Mouse (Mus musculus): Measurements from ENCODE around the gene Gal3st1. TPM values are rescaled to one million over a fixed set of nuclear protein-coding genes. Genes with fewer than 3 reads are reported as not detected.

The Gal3st1 gene
- polyA plus RNA-seq, 1 experiment from 2014 or later: 0.17 TPM

DNA sequence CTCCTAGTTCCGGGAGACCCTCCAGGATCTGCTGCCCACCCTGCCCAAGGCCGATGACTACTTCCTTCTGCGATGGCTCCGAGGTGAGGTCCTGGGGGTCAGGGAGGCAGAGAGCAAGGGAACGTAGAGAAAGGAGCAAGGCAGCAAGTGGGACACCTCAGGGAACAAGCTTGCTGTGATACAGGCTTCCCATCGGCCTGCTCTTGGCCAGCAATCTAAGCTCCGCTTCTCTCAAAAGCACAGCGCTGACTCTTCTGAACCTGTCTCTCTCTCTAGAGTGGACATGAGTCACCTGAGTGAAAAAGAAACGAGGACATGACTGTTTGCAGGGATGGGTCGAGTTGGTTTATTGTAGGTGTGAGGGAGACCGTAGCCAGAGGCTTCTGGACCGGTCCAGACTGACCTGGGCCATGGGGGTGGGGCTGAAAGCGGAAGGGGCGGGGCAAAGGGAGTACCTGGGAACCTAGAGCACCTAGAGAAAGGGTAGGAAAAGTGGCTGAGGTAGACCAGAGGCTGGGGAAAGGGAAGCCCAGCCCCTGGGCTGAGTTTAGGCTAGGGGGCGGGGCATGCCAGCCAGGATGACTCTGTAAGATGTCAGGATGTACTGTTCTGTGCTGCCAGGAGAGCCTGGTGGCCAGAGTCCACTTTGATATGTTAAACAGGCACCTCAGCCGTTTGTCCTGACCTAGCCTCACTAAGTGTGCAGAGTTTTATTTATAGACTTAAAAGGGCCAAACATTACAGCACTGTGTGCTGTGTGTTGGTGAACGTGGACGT lies 51.9 kb downstream of the Gal3st1 start:
- H3K4me1 ChIP-seq: peaks cover 12% of the 10 kb centered on the region
- no peak overlapping the region for H3K9ac ChIP-seq
- H3K27ac ChIP-seq (replicated peaks): no peak overlapping the region
- H3K4me3 ChIP-seq: no peak overlapping the region
- peaks cover 29% of the 10 kb centered on the region for H3K27me3 ChIP-seq (replicated peaks)
- H3K36me3 ChIP-seq: no peaks in the 10 kb centered on the region
- H3K9me3 ChIP-seq: no peaks in the 10 kb centered on the region
- ATAC-seq (ENCODE audit: extremely low read depth, insufficient number of reproducible peaks, low FRiP score, low TSS enrichment): no peak
- no peak overlapping the region for H3K4me2 ChIP-seq
- 59% methylated on average over 18 of the region's 18 CpGs for WGBS

DNA sequence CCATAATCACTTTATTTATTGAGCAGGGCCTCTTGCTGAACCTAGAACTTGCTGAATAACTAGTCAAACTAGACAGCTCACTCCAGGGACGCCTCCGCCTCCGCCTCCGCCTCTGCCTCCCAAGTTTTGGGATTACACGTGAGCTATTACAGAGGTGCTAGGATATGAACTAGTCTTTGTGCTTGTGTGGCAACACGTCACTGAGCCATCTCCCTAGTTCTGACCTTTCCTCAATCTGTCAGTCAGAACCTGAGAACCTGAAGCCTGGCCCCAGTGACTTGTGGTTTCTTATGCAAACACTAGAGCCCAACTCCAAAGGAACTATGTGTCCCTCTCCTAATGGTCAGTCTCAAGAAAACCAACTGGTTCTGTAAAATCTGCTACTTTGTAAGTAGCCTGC lies 52.5 kb downstream of the Gal3st1 start:
- 78% methylated on average over 6 of the region's 6 CpGs for WGBS
- no peak overlapping the region for H3K4me2 ChIP-seq
- no peak overlapping the region for H3K9ac ChIP-seq
- no peak overlapping the region for H3K27ac ChIP-seq (replicated peaks)
- no peak for ATAC-seq (ENCODE audit: extremely low read depth, insufficient number of reproducible peaks, low FRiP score, low TSS enrichment)
- peaks cover 27% of the 10 kb centered on the region for H3K27me3 ChIP-seq (replicated peaks)
- no peak overlapping the region for H3K4me3 ChIP-seq
- H3K36me3 ChIP-seq: no peaks in the 10 kb centered on the region
- H3K9me3 ChIP-seq: no peaks in the 10 kb centered on the region
- peaks cover 12% of the 10 kb centered on the region for H3K4me1 ChIP-seq

DNA sequence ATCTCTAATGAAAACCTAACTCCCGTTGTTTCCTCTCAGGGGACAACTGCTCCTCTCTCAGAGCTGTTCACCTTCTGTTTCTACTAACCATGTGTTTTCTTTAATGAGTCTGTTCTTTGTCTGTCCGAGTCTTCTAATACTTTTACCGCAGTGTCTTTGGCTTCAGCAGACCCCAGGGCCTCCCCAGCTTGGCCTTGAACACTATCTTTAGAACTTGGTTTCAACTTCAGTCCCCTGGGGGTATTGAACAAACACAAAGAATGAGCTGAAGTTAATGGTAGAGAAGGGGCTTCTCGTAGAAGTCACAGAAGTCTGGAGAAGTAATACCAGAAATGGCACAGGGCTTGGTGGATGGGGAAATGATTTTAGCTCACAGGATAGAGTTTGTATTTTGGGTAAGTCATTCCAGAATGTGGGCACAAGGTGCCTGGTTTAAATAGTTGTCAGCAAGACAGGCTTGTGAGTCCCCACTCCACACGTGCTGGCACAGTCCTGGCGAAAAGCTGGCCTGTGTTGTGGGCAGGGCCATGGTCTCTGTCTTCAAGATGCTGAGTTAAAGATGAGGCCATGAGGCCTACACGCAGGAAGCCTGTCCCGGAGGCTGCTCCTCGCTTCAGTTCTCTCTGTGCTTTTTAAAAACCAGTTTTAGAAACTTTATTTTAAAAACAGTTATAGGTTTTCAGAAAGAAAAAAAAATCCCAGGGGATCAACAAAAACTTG lies 53.1 kb downstream of the Gal3st1 start:
- Histone ChIP-seq H3K4me1 (peaks cover 11% of the 10 kb centered on the region), H3K4me2 (no peak overlapping the region), H3K27me3 (replicated peaks) (peaks cover 21% of the 10 kb centered on the region), H3K9me3 (no peaks in the 10 kb centered on the region), H3K4me3 (no peak overlapping the region), H3K9ac (no peak overlapping the region), H3K27ac (replicated peaks) (no peak overlapping the region), H3K36me3 (no peaks in the 10 kb centered on the region)
- ATAC-seq (ENCODE audit: extremely low read depth, insufficient number of reproducible peaks, low FRiP score, low TSS enrichment): no peak
- 59% methylated on average over 9 of the region's 9 CpGs for WGBS

DNA sequence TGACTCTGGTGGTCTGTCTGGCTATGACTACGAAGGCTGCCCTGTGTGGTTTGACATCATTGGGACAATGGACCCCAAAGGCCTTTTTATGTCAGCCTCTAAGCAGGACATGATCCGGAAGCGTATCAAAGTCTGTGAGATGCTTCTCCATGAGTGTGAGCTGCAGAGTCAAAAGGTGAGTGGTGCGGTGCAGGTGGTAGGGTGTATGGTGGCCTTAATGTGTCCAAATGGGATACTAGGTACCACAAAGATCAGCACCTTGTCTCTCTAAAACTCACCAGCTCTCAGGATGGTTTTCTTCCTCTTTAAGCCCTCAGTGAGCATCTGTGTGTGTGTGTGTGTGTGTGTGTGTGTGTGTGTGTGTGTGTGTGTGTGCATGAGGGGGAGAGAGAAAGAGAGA lies 56.5 kb downstream of the Gal3st1 start:
- Histone ChIP-seq H3K27ac (replicated peaks) (no peak overlapping the region), H3K9ac (no peak overlapping the region), H3K27me3 (replicated peaks) (0 out of 2 replicates have a peak, but pooled peaks cover 2% of the 10 kb centered on the region), H3K4me1 (peaks cover 8% of the 10 kb centered on the region; the same call in 1 of the 2 replicates), H3K4me3 (no peak overlapping the region), H3K36me3 (no peaks in the 10 kb centered on the region), H3K4me2 (no peak overlapping the region), H3K9me3 (no peaks in the 10 kb centered on the region)
- no peak for ATAC-seq (ENCODE audit: extremely low read depth, insufficient number of reproducible peaks, low FRiP score, low TSS enrichment)
- WGBS: 84% methylated on average over 4 of the region's 4 CpGs

DNA sequence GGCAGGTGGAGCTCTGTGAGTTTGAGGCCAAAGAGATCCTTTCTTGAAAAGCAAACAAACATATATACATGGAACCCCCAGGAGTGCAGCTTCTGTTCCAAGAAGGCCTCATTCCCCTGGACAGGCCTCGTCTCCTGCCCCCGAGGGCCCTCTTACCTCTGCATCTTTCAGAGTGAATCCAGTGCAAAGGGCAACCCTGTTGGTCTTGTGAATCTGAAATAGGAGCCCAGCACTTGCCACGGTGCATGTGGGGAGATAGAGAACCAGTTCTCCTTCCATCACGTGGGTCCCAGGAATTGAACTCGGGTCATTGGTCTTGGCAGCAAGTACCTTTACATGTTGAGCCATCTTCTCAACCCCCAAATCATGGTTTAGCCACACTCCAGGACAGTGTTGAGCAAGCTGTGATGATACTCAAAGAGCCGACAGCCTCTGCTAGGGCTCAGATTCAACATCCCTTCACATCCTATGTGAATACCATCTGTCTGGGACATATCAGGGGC lies 57.7 kb downstream of the Gal3st1 start:
- H3K27ac ChIP-seq (replicated peaks): no peak overlapping the region
- no peaks in the 10 kb centered on the region for H3K36me3 ChIP-seq
- no peak for ATAC-seq (ENCODE audit: extremely low read depth, insufficient number of reproducible peaks, low FRiP score, low TSS enrichment)
- 72% methylated on average over 6 of the region's 6 CpGs for WGBS
- H3K4me3 ChIP-seq: no peak overlapping the region
- no peaks in the 10 kb centered on the region for H3K4me1 ChIP-seq
- H3K27me3 ChIP-seq (replicated peaks): 0 out of 2 replicates have a peak, but pooled peaks cover 2% of the 10 kb centered on the region
- no peaks in the 10 kb centered on the region for H3K9me3 ChIP-seq
- H3K4me2 ChIP-seq: no peak overlapping the region
- H3K9ac ChIP-seq: no peak overlapping the region

DNA sequence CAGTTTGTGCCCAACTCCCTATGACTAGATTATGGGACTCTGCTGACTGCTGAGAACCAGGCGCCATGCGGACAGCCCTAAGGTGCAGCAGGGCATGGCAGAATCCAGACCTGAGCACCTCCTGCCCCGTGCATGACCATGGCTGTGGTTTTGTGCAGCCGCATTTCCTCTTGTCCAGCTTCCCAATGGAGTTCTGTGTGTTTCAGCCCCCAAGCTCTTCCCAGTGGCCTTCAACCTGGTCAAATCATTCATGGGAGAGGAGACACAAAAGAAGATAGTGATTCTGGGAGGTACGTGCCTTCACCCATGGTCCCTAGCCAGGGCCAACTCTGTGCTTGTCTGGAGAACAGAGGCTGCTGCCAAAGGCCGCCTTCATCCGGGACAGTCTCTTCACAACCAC lies 59.6 kb downstream of the Gal3st1 start:
- Histone ChIP-seq H3K4me3 (no peak overlapping the region), H3K36me3 (no peaks in the 10 kb centered on the region), H3K27me3 (replicated peaks) (0 out of 2 replicates have a peak, but pooled peaks cover 2% of the 10 kb centered on the region), H3K9me3 (no peaks in the 10 kb centered on the region), H3K4me1 (no peaks in the 10 kb centered on the region), H3K4me2 (no peak overlapping the region), H3K9ac (no peak overlapping the region), H3K27ac (replicated peaks) (no peak overlapping the region)
- ATAC-seq (ENCODE audit: extremely low read depth, insufficient number of reproducible peaks, low FRiP score, low TSS enrichment): no peak
- 87% methylated on average over 7 of the region's 7 CpGs for WGBS

DNA sequence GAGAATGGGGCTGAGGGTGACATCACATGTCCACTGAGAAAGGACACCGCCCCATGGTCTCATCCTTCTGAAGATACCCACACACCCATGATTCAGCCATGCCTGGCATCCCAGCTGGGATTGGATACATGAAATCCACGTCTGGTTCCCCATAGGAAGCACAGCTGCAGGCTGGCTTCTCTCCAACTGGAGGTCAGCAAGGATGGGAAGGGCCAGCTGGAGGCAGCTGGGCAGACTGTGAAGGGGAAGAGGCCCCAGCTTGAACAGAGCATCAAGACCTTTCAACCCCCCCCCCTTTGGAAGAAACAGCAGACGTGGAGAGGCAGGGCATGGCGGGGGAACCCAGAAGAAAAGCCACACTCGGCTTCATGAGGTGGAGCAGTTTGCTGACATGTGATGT lies 63.1 kb downstream of the Gal3st1 start:
- Histone ChIP-seq H3K9me3 (no peaks in the 10 kb centered on the region; the same call in 1 of the 2 replicates), H3K4me1 (no peaks in the 10 kb centered on the region), H3K4me3 (no peak overlapping the region), H3K27me3 (replicated peaks) (no peaks in the 10 kb centered on the region), H3K27ac (replicated peaks) (no peak overlapping the region), H3K4me2 (no peak overlapping the region), H3K36me3 (no peaks in the 10 kb centered on the region), H3K9ac (no peak overlapping the region)
- no peak for ATAC-seq (ENCODE audit: extremely low read depth, insufficient number of reproducible peaks, low FRiP score, low TSS enrichment)
- WGBS: 59% methylated on average over 5 of the region's 5 CpGs

DNA sequence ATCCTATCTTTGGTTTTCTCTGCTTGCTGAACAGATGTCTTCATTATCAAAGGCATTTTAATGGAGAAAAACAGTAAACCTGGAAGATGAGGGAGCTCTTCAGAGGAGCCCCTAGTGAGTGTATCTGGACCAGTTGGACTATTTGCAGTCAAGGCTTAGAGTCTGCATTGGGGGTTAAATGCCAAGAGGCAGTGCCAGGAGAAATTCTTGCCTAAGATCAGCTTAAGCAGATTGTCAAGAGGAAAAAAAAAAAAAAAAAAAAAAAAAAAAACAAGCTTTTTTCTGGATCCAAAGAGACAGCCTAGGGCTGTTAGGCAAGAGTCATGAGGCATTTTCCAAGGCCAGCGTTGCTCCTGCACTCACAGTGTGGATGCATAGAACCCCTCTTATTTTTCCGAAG lies 64.3 kb downstream of the Gal3st1 start:
- Histone ChIP-seq H3K36me3 (no peaks in the 10 kb centered on the region), H3K4me1 (no peaks in the 10 kb centered on the region), H3K9me3 (no peaks in the 10 kb centered on the region; the same call in 1 of the 2 replicates), H3K4me2 (no peak overlapping the region), H3K9ac (no peak overlapping the region), H3K4me3 (no peak overlapping the region), H3K27ac (replicated peaks) (no peak overlapping the region), H3K27me3 (replicated peaks) (no peaks in the 10 kb centered on the region)
- ATAC-seq (ENCODE audit: extremely low read depth, insufficient number of reproducible peaks, low FRiP score, low TSS enrichment): no peak
- WGBS: 82% methylated on average over 2 of the region's 2 CpGs

DNA sequence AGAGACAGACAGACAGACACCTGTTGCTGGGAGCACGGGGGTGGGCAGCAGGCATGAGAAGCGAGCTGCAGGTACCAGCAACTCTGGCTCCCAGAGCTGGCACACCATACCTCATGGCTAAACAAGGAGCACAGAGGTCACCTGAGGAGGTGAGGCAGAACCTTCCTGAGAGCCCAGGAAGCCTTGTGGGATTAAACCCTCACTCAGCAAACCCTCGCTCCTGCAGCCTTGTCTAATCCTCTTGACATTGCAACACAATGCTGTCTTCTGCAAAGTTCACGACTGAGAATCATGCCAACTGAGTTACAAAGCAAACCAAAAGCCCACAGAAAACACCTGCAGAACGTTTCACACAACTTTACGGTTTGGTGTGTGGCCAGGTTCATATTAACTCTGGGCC lies 65.0 kb downstream of the Gal3st1 start:
- 84% methylated on average over 6 of the region's 6 CpGs for WGBS
- Histone ChIP-seq H3K27ac (replicated peaks) (no peak overlapping the region), H3K4me1 (no peaks in the 10 kb centered on the region), H3K9ac (no peak overlapping the region), H3K27me3 (replicated peaks) (no peaks in the 10 kb centered on the region), H3K4me3 (no peak overlapping the region), H3K36me3 (no peaks in the 10 kb centered on the region), H3K4me2 (no peak overlapping the region), H3K9me3 (no peaks in the 10 kb centered on the region; the same call in 1 of the 2 replicates)
- no peak for ATAC-seq (ENCODE audit: extremely low read depth, insufficient number of reproducible peaks, low FRiP score, low TSS enrichment)
